ENCODE assay signal across 16 mouse cellular contexts in the genomic region with DNA sequence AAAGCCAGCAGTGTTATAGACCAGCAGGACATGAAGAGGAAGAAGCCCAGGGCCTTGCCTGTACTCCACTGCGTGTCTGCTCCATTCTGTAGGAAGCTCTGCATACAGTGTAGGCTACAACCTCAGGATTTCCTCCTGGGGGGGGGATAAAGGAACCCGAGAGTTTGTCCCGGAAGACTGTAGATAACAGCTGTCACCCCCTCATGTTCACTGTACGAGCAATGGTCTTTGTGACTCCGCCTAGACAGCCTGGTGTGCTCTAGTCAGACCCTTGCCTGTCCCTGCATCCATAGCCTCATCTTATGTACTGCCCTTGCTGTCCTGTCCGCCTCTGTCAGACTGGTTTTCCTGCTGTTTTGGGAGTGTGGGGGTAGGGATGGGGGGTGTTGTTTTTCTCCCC.
"Had no signal": no experiment of that assay in that cellular context is flagged by ENCODE, and none has a peak within 500 bp of the region (broad histone marks: within the 10 kb centered on the region; RNA-seq: fewer than 3 reads in every experiment).

No protein-coding gene starts in this region.

- H3K4me1 ChIP-seq: midbrain, embryonic 13.5 days had no signal

- H3K9ac ChIP-seq: intestine, embryonic 15.5 days; liver, embryonic 15.5 days; lung, embryonic 14.5 days; midbrain, embryonic 13.5 days had no signal

- H3K27me3 ChIP-seq: intestine, embryonic 15.5 days; liver, embryonic 15.5 days; midbrain, embryonic 13.5 days had no signal

- ATAC-seq: intestine, embryonic 15.5 days; lung, postnatal 0 days; midbrain, embryonic 13.5 days; midbrain, embryonic 16.5 days had no signal

- H3K4me3 ChIP-seq: intestine, embryonic 15.5 days; layer of hippocampus, adult 2 months; left cerebral cortex, adult 2 months; liver, embryonic 15.5 days; midbrain, embryonic 13.5 days had no signal

- H3K27ac ChIP-seq: intestine, embryonic 15.5 days; kidney, postnatal 0 days; layer of hippocampus, adult 2 months; left cerebral cortex, adult 2 months; liver, embryonic 15.5 days; macrophage; midbrain, embryonic 13.5 days had no signal

- H3K9me3 ChIP-seq: intestine, embryonic 15.5 days; liver, embryonic 15.5 days; midbrain, embryonic 13.5 days had no signal

- H3K36me3 ChIP-seq: intestine, embryonic 15.5 days had no signal

- H3K4me2 ChIP-seq: intestine, embryonic 15.5 days; liver, embryonic 15.5 days; lung, embryonic 14.5 days; midbrain, embryonic 13.5 days had no signal

- DNase-seq: kidney, adult 11 months; kidney, adult 8-10 months; kidney, postnatal 25 days; layer of hippocampus, postnatal 36 days; lung, embryonic 14.5 days; thymus, adult 18-20 months; thymus, postnatal 36 days had no signal
